Mouse (Mus musculus): Measurements from ENCODE around the gene Snx25.

DNA sequence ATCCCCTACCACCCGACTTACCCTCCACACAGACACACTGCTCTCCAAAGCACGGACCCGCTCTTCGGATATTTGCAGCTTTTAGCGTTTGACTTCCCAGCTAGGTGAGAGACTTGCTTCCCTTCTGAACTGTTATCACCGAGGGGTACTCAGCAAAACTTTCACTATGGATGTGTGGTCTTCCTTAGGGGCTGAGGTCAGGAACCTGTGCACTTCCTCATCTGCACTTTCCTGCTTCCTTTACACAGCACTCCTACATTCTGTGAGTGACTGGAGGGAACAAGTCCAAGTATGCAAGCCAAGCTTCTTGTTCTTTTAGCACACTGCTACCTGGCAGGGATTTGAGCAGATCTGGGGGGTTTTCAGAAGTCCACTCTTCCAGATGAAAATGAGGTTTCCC lies 73.1 kb downstream of the Snx25 start:
- no peak for TF ChIP-seq CTCF (IDR thresholded peaks at IDR 0.05; ENCODE audit: borderline replicate concordance, insufficient read depth, low read depth, low read length)
- TF ChIP-seq POLR2A (IDR thresholded peaks at IDR 0.05; ENCODE audit: borderline replicate concordance, insufficient read depth, low read length), result no peak
